Mouse (Mus musculus) layer of hippocampus, postnatal 25 days (tissue): Measurements from ENCODE around the gene Vmn1r82. TPM values are rescaled to one million over a fixed set of nuclear protein-coding genes. Genes with fewer than 3 reads are reported as not detected.

Experiments
- DNase-seq, 2 experiments: peaks; one replicate each; pipeline ENCODE4 v3.0.0; 2022; ENCODE audit warnings: mixed read lengths in 2 of 2, low spot score in 1 of 2; ENCODE audit errors: extremely low spot score in 1 of 2
- total RNA-seq, 2 experiments: library from RNA; stranded (reverse); gene quantifications; 2 replicates each; pipeline ENCODE4 v1.2.3; 2021

The Vmn1r82 gene
- total RNA-seq, result not detected

DNA sequence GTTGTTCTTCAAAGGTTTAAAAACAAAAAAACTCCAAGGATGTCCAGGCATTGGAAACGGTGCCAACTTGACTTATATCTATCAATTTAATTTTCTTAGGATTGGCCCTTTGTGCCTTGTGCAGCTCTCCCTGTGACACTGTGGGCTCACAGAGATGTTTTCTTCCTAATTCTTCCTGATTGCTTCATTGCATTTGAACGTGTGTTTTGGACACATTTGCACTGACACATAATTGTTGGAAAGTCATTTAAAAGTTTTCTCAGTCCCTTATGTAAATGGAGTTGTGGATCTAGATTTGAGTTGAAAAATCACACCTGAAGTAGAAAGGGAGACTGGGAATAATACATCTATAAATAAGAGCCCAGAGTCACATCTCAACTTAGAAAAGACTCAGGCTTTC lies at the start of gene Vmn1r82:
TSS of gene Vmn1r82 (plus strand) at position 301 of the 400 bp plus-strand sequence.
- DNase-seq, result no peak

DNA sequence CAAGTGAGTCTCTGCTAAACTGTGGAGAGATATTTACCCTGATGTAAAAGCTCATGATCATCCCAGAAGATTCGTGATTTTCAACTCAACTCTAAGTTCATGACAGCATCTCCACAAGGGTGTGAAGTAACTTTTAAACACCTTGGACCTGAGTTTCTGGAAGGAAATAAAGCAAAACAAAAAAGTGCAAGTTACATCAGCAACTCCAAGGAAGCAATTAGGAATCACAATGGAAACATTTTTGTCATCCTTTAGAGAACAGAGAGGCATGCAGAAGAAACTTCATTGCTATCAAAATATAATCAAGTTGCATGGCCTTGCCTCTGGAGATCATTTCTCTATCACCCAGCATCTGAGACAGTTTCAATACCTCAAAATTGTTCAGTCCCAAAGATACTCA lies 32.1 kb upstream of the Vmn1r82 start, which contains the start of gene Vmn1r81:
TSS of gene Vmn1r81 (minus strand) at position 101 of the 400 bp plus-strand sequence.
- no peak for DNase-seq

DNA sequence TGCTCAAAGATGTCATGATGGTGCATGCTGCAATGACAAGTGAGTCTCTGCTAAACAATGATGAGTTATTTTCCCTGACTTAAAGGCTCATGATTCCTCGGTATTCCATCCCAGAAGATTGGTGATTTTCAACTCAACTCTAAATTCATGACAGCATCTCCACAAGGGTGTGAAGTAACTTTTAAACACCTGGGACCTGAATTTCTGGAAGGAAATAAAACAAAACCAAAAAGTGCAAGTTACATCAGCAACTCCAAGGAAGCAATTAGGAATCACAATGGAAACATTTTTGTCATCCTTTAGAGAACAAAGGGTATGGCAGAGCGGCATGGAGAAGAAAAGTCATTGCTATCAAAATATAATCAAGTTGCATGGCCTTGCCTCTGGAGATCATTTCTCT lies 29.2 kb downstream of the Vmn1r82 start, which contains the start of gene Vmn1r83:
TSS of gene Vmn1r83 (minus strand) at position 101 of the 400 bp plus-strand sequence.
- no peak for DNase-seq

Other genes with a start within 250 kb of the Vmn1r82 start
- not detected for gene Vmn1r78, start 150.2 kb upstream of the Vmn1r82 start, total RNA-seq
- gene Vmn1r79, start 129.2 kb upstream of the Vmn1r82 start, total RNA-seq, result not detected
- not detected for gene Vmn1r80, start 111.1 kb upstream of the Vmn1r82 start, total RNA-seq
- not detected for gene Vmn1r81, start 32.2 kb upstream of the Vmn1r82 start, total RNA-seq
- not detected for gene Vmn1r83, start 29.1 kb downstream of the Vmn1r82 start, total RNA-seq
- not detected for gene Vmn1r84, start 68.8 kb downstream of the Vmn1r82 start, total RNA-seq
- gene Zfp551, start 122.3 kb downstream of the Vmn1r82 start, total RNA-seq, result 10 to 100 TPM in 1 of 2 experiments, 1 to 10 TPM in 1; 8.1 to 11.3 TPM
- gene Zfp606, start 177.9 kb downstream of the Vmn1r82 start, total RNA-seq, result 10 to 100 TPM; 11.3 to 12.1 TPM
- not detected for gene 2900092C05Rik, start 212.1 kb downstream of the Vmn1r82 start, total RNA-seq